Mouse (Mus musculus) CD4-positive naive resting alpha-beta T cell, adult 76 days (primary cell): ENCODE data around the gene Yif1a. TPM values are rescaled to one million over a fixed set of nuclear protein-coding genes. Genes with fewer than 3 reads are reported as not detected.

Experiments
- total RNA-seq: library from RNA; stranded (reverse); gene quantifications from one replicate; pipeline ENCODE4 v1.2.4, GENCODE M21; 2023

The Yif1a gene
- total RNA-seq = 19.2 TPM

GRCm38 (mm10) chr19:5087884-5088728 lies at the start of gene Yif1a:
Gene Yif1a (plus strand): TSS chr19:5088538.

GRCm38 (mm10) chr19:5038709-5039156 lies 49.6 kb upstream of the Yif1a start, which contains the start of the genes B4gat1 and AC124502.3:
Gene B4gat1 (plus strand): TSS chr19:5038826.
Gene AC124502.3 (plus strand): TSS chr19:5038891.

GRCm38 (mm10) chr19:5040862-5041523 lies 47.3 kb upstream of the Yif1a start, which contains the start of gene Brms1:
Gene Brms1 (plus strand): TSS chr19:5041354.

GRCm38 (mm10) chr19:5050047-5050905 lies 38.1 kb upstream of the Yif1a start, which contains the start of gene Rin1:
Gene Rin1 (plus strand): TSS chr19:5050481.

GRCm38 (mm10) chr19:5067867-5068569 lies 20.3 kb upstream of the Yif1a start, which contains the start of gene Cd248:
Gene Cd248 (plus strand): TSS chr19:5068078.

GRCm38 (mm10) chr19:5085145-5085863 lies 3.0 kb upstream of the Yif1a start, which contains the start of gene Tmem151a:
Gene Tmem151a (minus strand): TSS chr19:5085531.

GRCm38 (mm10) chr19:5098363-5099143 lies 10.2 kb downstream of the Yif1a start, which contains the start of gene Cnih2:
Gene Cnih2 (minus strand): TSS chr19:5098521.

GRCm38 (mm10) chr19:5106731-5107191 lies 18.4 kb downstream of the Yif1a start, which contains the start of gene Rab1b:
Gene Rab1b (minus strand): TSS chr19:5107072.

GRCm38 (mm10) chr19:5118384-5118698 lies 30.0 kb downstream of the Yif1a start, which contains the start of gene Klc2:
Gene Klc2 (minus strand): TSS chr19:5118560.

Other genes starting within 250 kb of the Yif1a start
- gene Ccs, start 249.2 kb upstream of the Yif1a start, total RNA-seq = 42.2 TPM
- gene Ccdc87, start 249.2 kb upstream of the Yif1a start, total RNA-seq = not detected
- 11.4 TPM for gene Ctsf, start 233.4 kb upstream of the Yif1a start, total RNA-seq
- gene Actn3, start 210.6 kb upstream of the Yif1a start, total RNA-seq = not detected
- gene Zdhhc24, start 209.9 kb upstream of the Yif1a start, total RNA-seq = 4.9 TPM
- gene Bbs1, start 181.9 kb upstream of the Yif1a start, total RNA-seq = 2.5 TPM
- gene Dpp3, start 160.3 kb upstream of the Yif1a start, total RNA-seq = 57.1 TPM
- gene Peli3, start 145.4 kb upstream of the Yif1a start, total RNA-seq = 1.9 TPM
- gene Mrpl11, start 126.4 kb upstream of the Yif1a start, total RNA-seq = 31.1 TPM
- 0.29 TPM for gene Npas4, start 98.2 kb upstream of the Yif1a start, total RNA-seq
- gene Slc29a2, start 64.7 kb upstream of the Yif1a start, total RNA-seq = 2.2 TPM
- 4.0 TPM for gene B4gat1, start 49.7 kb upstream of the Yif1a start, total RNA-seq
- gene AC124502.3, start 49.6 kb upstream of the Yif1a start, total RNA-seq = 0.79 TPM
- gene Brms1, start 47.2 kb upstream of the Yif1a start, total RNA-seq = 63.2 TPM
- 3.2 TPM for gene Rin1, start 38.1 kb upstream of the Yif1a start, total RNA-seq
- gene Cd248, start 20.5 kb upstream of the Yif1a start, total RNA-seq = not detected
- not detected for gene Tmem151a, start 3.0 kb upstream of the Yif1a start, total RNA-seq
- 3.4 TPM for gene Cnih2, start 10.0 kb downstream of the Yif1a start, total RNA-seq
- 90.7 TPM for gene Rab1b, start 18.5 kb downstream of the Yif1a start, total RNA-seq
- gene Klc2, start 30.0 kb downstream of the Yif1a start, total RNA-seq = 20.2 TPM
- 116 TPM for gene Pacs1, start 184.6 kb downstream of the Yif1a start, total RNA-seq
- gene Sf3b2, start 206.9 kb downstream of the Yif1a start, total RNA-seq = 265 TPM
- gene Gal3st3, start 209.8 kb downstream of the Yif1a start, total RNA-seq = not detected
- not detected for gene Catsper1, start 247.2 kb downstream of the Yif1a start, total RNA-seq